Mouse (Mus musculus): ENCODE results near the gene 2410015M20Rik. TPM values are rescaled to one million over a fixed set of nuclear protein-coding genes. Genes with fewer than 3 reads are reported as not detected.
"Not testable (repeated sequence)": the region's sequence is repeated elsewhere in the genome, so short reads cannot be mapped to it uniquely, and the experiment has no call there.

2410015M20Rik gene
- polyA plus RNA-seq, 1 experiment from 2014 or later, result 284 TPM

DNA sequence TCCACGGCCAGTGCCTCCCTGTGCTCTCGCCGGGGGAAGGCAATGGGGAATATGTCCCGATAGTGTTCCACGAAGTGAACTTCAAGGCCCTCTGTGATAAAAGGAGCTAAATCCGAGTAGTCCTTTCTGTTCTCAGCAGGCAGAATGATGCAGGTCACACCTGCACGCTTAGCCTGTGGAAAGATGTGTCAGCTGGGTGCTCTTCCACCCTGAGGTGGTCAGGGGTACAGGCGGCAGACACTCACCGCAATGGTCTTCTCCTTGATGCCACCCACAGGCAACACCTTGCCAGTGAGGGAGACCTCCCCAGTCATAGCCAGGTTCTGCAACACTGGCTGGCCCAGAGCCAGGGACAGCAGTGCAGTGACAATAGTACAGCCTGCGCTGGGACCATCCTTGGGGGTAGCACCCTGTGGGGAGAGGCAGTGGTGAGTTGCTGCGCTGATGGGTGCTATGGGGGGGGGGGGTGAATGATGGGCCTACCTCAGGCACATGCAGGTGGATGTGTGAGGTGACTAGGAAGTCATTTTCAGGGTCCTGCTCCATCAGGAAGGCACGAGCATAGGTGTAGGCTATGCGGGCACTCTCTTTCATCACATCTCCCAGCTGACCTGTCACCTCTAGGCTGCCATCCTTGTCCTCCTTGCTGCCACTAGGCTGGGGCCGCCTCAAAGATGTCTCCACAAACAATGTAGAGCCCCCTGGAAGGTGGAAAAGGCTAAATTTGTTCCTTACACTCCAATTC is 5.0 kb upstream of the 2410015M20Rik start:
- Histone ChIP-seq H3K36me3 (ENCODE audit: insufficient read depth, low read length) (peaks cover 46% of the 10 kb centered on the region), H3K27me3 (ENCODE audit: insufficient read depth, low read length) (no peaks in the 10 kb centered on the region), H3K4me3 (ENCODE audit: low read length) (peak overlapping the region; percentile 76), H3K27ac (ENCODE audit: low read length) (peak overlapping the region; percentile 86; the same call in 1 of the 2 replicates), H3K4me2 (replicated peaks; ENCODE audit: low read depth, low read length) (peak overlapping the region; percentile 94), H3K9me3 (ENCODE audit: low read length) (no peaks in the 10 kb centered on the region), H3K4me1 (ENCODE audit: insufficient read depth, low read length) (peaks cover 29% of the 10 kb centered on the region), H3K9ac (replicated peaks; ENCODE audit: low read length) (peak overlapping the region; percentile 93)
- no peak for ATAC-seq (ENCODE audit: low FRiP score, low TSS enrichment)
- 22% methylated on average over 14 of the region's 14 CpGs for WGBS

DNA sequence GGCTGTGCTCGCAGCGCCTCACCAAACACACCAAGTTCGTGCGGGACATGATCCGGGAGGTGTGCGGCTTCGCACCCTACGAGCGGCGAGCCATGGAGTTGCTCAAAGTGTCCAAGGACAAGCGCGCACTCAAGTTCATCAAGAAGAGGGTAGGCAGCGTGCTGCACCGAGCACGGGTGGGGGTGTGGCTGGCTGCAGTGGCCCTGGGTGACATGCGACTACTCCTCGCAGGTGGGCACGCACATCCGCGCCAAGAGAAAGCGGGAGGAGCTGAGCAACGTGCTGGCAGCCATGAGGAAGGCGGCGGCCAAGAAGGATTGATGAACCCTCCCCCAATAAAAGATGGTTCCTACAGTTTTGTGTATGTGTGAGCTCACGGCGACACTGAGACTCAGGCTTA is 4.3 kb upstream of the 2410015M20Rik start:
- not testable (repeated sequence) for H3K9me3 ChIP-seq (ENCODE audit: low read length); H3K27me3 ChIP-seq (ENCODE audit: insufficient read depth, low read length); ATAC-seq (ENCODE audit: low FRiP score, low TSS enrichment)
- Histone ChIP-seq H3K4me2 (replicated peaks; ENCODE audit: low read depth, low read length) (peak overlapping the region; percentile 94), H3K4me3 (ENCODE audit: low read length) (peak overlapping the region; percentile 76), H3K27ac (ENCODE audit: low read length) (peak overlapping the region; percentile 86), H3K36me3 (ENCODE audit: insufficient read depth, low read length) (peaks cover 40% of the 10 kb centered on the region), H3K4me1 (ENCODE audit: insufficient read depth, low read length) (peaks cover 29% of the 10 kb centered on the region), H3K9ac (replicated peaks; ENCODE audit: low read length) (peak overlapping the region; percentile 93)
- WGBS, result 0% methylated on average over 26 of the region's 26 CpGs

DNA sequence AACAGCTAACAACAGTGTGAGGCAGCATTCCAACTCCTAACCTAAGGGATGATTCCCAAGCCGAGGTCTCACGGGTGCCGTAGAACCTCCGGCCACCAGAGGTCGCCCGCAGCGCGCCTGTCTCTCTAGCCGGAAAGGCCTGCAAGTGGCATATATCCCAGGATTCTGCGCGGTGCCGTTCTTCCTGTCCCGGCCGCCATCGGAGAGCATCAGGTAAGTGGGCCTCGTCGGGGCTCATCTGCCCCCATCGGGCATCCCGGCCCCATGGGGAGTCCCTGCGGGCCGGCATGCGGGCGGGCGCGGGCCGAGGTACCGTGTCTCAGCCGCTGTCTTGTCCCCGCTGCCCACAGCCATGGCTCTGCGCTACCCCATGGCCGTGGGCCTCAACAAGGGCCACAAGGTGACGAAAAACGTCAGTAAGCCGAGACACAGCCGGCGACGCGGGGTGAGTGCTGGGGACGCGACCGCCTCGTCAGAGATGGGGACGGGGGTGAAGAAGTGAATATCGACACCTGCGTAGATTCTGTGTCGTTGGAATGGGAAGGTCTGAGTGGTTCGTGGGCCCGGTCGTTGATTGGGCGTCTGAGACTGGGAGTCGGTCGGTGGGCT is 3.8 kb upstream of the 2410015M20Rik start, which contains the start of gene Rpl36:
Rpl36 (plus strand) TSS at position 181 of the 609 bp plus-strand sequence.
- under 1% methylated on average over 52 of the region's 52 CpGs for WGBS
- ATAC-seq (ENCODE audit: low FRiP score, low TSS enrichment), result peak; percentile 47
- H3K36me3 ChIP-seq (ENCODE audit: insufficient read depth, low read length), result peaks cover 34% of the 10 kb centered on the region
- H3K27ac ChIP-seq (ENCODE audit: low read length), result peak within 1 kb of the TSS; percentile 86
- H3K27me3 ChIP-seq (ENCODE audit: insufficient read depth, low read length), result no peaks in the 10 kb centered on the region
- H3K9me3 ChIP-seq (ENCODE audit: low read length), result no peaks in the 10 kb centered on the region
- H3K4me1 ChIP-seq (ENCODE audit: insufficient read depth, low read length), result peaks cover 34% of the 10 kb centered on the region
- H3K9ac ChIP-seq (replicated peaks; ENCODE audit: low read length), result peak within 1 kb of the TSS; percentile 93
- H3K4me3 ChIP-seq (ENCODE audit: low read length), result peak within 1 kb of the TSS; percentile 76
- H3K4me2 ChIP-seq (replicated peaks; ENCODE audit: low read depth, low read length), result peak within 1 kb of the TSS; percentile 94

DNA sequence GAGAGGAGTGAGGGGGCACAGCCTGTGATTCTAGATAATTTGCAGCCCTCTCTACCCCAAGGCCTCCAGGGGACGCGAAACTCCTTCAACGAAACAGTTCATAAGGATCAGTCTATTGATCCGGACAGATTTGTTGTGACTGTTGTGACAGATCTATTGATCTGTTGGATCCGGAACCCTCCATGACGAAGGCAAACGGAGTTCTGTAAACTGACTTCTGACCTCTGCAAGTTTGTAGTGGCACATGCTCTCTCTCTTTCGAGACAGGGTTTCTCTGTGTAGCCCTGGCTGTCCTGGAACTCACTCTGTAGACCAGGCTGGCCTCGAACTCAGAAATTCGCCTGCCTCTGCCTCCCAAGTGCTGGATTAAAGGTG is 3.0 kb upstream of the 2410015M20Rik start:
- not testable (repeated sequence) for H3K27me3 ChIP-seq (ENCODE audit: insufficient read depth, low read length); H3K9ac ChIP-seq (replicated peaks; ENCODE audit: low read length); ATAC-seq (ENCODE audit: low FRiP score, low TSS enrichment); H3K27ac ChIP-seq (ENCODE audit: low read length); H3K4me3 ChIP-seq (ENCODE audit: low read length); H3K9me3 ChIP-seq (ENCODE audit: low read length); H3K4me2 ChIP-seq (replicated peaks; ENCODE audit: low read depth, low read length)
- H3K36me3 ChIP-seq (ENCODE audit: insufficient read depth, low read length), result peaks cover 28% of the 10 kb centered on the region
- 84% methylated on average over 10 of the region's 10 CpGs for WGBS
- H3K4me1 ChIP-seq (ENCODE audit: insufficient read depth, low read length), result peaks cover 39% of the 10 kb centered on the region

DNA sequence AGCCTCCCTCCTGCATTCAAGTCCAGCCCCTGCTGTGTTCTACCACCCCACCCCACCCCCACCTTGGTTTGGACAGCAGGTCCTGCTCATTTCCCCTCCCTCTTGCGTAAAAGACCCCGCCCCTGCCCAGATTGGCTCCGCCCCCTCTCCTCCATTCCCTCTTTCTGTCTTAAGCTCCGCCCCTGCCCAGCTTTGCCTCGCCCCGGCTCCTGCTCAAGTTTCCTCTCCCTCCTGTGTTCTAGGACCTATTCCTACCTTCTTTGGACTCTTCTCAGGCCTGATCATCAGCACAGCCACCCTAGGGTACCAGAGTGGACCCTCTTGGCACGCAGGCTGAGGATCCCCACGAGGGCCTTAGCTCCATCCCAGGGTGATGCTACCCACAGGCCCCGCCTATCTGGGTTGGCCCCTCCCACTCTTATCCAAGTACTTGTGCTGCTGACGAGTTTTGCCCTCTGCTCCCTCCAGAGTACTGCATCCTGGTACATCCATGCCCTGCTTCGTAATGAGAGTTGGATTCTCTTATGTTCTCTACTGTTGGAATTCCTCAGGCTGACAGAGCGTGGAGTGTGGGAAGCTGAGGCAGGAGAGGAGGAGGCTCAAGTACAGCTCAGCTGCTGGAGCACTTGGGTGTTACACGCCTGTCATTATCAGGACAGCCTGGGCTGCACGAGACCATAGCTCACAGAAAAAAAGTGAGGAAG is 2.4 kb upstream of the 2410015M20Rik start:
- Histone ChIP-seq H3K27ac (ENCODE audit: low read length) (no peak overlapping the region), H3K27me3 (ENCODE audit: insufficient read depth, low read length) (no peaks in the 10 kb centered on the region), H3K4me2 (replicated peaks; ENCODE audit: low read depth, low read length) (peak overlapping the region; percentile 35), H3K4me1 (ENCODE audit: insufficient read depth, low read length) (peaks cover 39% of the 10 kb centered on the region), H3K4me3 (ENCODE audit: low read length) (no peak overlapping the region), H3K9ac (replicated peaks; ENCODE audit: low read length) (no peak overlapping the region), H3K36me3 (ENCODE audit: insufficient read depth, low read length) (peaks cover 29% of the 10 kb centered on the region), H3K9me3 (ENCODE audit: low read length) (no peaks in the 10 kb centered on the region)
- no peak for ATAC-seq (ENCODE audit: low FRiP score, low TSS enrichment)
- 15% methylated on average over 14 of the region's 14 CpGs for WGBS

DNA sequence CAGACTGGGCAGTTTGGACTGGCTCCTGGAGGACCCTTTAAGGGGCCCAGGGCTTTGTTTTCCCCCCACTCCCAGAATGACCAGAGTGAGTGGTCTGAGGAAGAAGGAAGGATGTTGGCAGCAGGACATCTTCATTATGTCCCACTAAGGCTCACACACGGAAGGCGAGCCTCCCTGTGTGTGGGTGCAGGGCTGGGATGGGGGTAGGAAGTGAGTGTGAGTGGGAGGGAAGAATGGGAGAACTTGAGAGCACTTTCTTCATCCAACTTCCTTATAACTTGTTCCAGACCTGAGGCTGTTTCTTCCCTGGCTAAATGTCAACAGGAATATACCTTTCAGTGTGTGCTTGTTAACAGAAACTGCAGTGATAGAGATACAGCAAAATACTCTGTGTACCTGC is 1.8 kb upstream of the 2410015M20Rik start:
- Histone ChIP-seq H3K4me1 (ENCODE audit: insufficient read depth, low read length) (peaks cover 37% of the 10 kb centered on the region), H3K27me3 (ENCODE audit: insufficient read depth, low read length) (no peaks in the 10 kb centered on the region), H3K4me3 (ENCODE audit: low read length) (no peak overlapping the region), H3K36me3 (ENCODE audit: insufficient read depth, low read length) (peaks cover 29% of the 10 kb centered on the region), H3K4me2 (replicated peaks; ENCODE audit: low read depth, low read length) (no peak overlapping the region), H3K9ac (replicated peaks; ENCODE audit: low read length) (no peak overlapping the region), H3K9me3 (ENCODE audit: low read length) (no peaks in the 10 kb centered on the region), H3K27ac (ENCODE audit: low read length) (no peak overlapping the region)
- 81% methylated on average over 2 of the region's 2 CpGs for WGBS
- no peak for ATAC-seq (ENCODE audit: low FRiP score, low TSS enrichment)

DNA sequence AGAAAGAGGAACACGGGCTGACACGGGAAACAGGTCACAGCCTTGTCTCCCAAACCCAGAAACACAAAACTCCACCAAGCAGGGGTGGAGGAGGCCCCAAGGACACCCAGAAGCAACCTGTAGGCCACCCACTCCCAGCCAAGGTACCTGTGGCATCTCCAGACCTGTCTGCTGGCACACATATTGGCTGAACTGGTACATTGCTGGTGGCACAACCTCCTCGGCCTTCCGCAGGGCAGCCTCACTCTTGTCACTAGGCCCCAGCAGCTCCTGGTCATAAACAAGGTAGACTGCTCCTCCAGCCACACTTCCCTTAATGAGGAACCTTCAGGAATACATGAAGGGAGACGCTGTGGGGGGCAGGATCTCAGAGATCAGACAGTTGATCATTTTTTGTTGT is 872 bp downstream of the 2410015M20Rik start:
- no peaks in the 10 kb centered on the region for H3K9me3 ChIP-seq (ENCODE audit: low read length)
- no peak for ATAC-seq (ENCODE audit: low FRiP score, low TSS enrichment)
- H3K4me2 ChIP-seq (replicated peaks; ENCODE audit: low read depth, low read length), result peak overlapping the region; percentile 72
- WGBS, result 42% methylated on average over 5 of the region's 5 CpGs
- H3K27ac ChIP-seq (ENCODE audit: low read length), result no peak overlapping the region
- peaks cover 39% of the 10 kb centered on the region for H3K36me3 ChIP-seq (ENCODE audit: insufficient read depth, low read length)
- H3K27me3 ChIP-seq (ENCODE audit: insufficient read depth, low read length), result no peaks in the 10 kb centered on the region
- H3K4me3 ChIP-seq (ENCODE audit: low read length), result peak overlapping the region; percentile 66
- H3K9ac ChIP-seq (replicated peaks; ENCODE audit: low read length), result peak overlapping the region; percentile 77
- peaks cover 22% of the 10 kb centered on the region for H3K4me1 ChIP-seq (ENCODE audit: insufficient read depth, low read length)

DNA sequence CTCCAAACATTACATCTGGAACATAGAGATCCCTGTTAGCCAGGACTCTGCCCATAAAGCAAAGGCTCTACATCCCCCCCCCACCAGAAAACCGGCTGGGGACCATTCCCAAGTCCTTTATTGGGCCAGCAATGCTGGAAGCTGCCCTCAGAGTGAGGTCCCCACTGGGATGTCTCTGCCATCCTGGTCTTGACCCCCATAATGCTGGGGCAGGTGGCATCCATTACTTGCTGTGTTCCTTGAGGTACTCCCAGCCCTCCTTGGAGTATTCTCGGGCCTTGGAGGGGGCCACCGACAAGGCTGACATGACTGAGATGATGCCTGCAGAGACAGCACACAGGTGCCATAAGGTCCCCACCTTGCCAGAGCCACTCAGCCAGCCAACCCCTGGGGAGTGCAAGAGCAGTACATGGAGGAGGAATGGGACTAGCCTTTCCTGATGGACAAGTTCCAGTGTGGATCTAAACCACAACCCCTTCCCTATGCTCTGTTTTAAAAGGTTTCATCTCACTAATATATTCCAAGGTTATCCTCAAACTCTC is 2.0 kb downstream of the 2410015M20Rik start:
- H3K4me1 ChIP-seq (ENCODE audit: insufficient read depth, low read length), result peaks cover 22% of the 10 kb centered on the region
- no peaks in the 10 kb centered on the region for H3K9me3 ChIP-seq (ENCODE audit: low read length)
- peaks cover 50% of the 10 kb centered on the region for H3K36me3 ChIP-seq (ENCODE audit: insufficient read depth, low read length)
- no peak overlapping the region for H3K4me3 ChIP-seq (ENCODE audit: low read length)
- no peak overlapping the region for H3K27ac ChIP-seq (ENCODE audit: low read length)
- ATAC-seq (ENCODE audit: low FRiP score, low TSS enrichment), result no peak
- WGBS, result 51% methylated on average over 3 of the region's 3 CpGs
- H3K9ac ChIP-seq (replicated peaks; ENCODE audit: low read length), result no peak overlapping the region
- H3K4me2 ChIP-seq (replicated peaks; ENCODE audit: low read depth, low read length), result no peak overlapping the region
- H3K27me3 ChIP-seq (ENCODE audit: insufficient read depth, low read length), result no peaks in the 10 kb centered on the region

DNA sequence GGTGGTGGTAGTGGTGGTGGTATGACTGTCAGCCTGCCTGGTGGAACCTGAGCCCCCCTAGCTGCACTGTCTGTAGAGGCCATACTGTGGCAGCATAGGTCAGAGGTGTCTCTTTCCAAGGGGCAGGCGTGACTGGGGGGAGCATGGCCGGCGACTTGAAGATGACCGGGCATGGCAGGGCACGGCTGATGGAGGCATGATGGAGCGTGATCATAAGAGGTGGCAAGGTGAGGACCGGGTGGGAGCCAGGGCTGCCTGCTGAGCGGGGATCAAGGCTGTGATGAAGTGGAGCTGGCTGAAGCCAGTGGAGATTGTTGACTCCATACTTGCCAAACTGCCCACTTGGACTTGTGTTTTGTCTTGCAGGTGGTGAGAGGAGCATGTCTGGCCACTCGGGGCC is 4.1 kb downstream of the 2410015M20Rik start:
- no peak overlapping the region for H3K4me2 ChIP-seq (replicated peaks; ENCODE audit: low read depth, low read length)
- peaks cover 70% of the 10 kb centered on the region for H3K36me3 ChIP-seq (ENCODE audit: insufficient read depth, low read length)
- H3K9me3 ChIP-seq (ENCODE audit: low read length), result no peaks in the 10 kb centered on the region
- H3K9ac ChIP-seq (replicated peaks; ENCODE audit: low read length), result no peak overlapping the region
- no peak overlapping the region for H3K27ac ChIP-seq (ENCODE audit: low read length)
- WGBS, result 87% methylated on average over 9 of the region's 9 CpGs
- H3K27me3 ChIP-seq (ENCODE audit: insufficient read depth, low read length), result no peaks in the 10 kb centered on the region
- peaks cover 14% of the 10 kb centered on the region for H3K4me1 ChIP-seq (ENCODE audit: insufficient read depth, low read length)
- H3K4me3 ChIP-seq (ENCODE audit: low read length), result no peak overlapping the region
- no peak for ATAC-seq (ENCODE audit: low FRiP score, low TSS enrichment)
